Mouse (Mus musculus) cerebellum, adult 2 months (tissue): Measurements from ENCODE around the gene Pgs1.

ENCODE experiments used
- CTCF ChIP-seq: fragments of 200-500 bp; IDR thresholded peaks from 2 replicates; pipeline ENCODE4 v1.5.1; 2011; ENCODE audit warnings: low read depth, mild to moderate bottlenecking, control low read depth, low read length, moderate library complexity, borderline replicate concordance; ENCODE audit not compliant: insufficient read depth
- POLR2A ChIP-seq: fragments of 200-500 bp; IDR thresholded peaks from 2 replicates; pipeline ENCODE4 v1.6.1; 2011; ENCODE audit warnings: low read length, control low read depth, borderline replicate concordance; ENCODE audit not compliant: insufficient read depth

DNA sequence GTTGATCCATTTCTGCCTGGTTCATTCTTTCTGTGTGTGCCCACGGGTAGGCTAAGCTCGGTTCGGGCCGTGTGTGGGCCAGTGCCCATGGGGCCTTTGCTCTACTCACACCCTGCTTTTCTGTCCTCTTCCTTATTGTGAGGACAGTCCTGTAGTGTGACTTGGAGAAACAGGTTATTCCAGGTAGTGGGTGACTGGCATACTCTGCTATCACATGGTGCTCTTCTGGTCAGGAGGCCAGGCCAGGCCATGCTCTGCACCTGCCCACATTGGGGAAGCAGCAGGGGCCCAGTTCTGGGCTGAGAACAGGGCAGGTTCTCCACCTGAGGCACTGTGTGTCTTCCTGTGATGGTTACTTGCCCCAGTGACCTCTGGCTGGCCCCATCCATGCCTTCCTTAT, 12.3 kb downstream of the Pgs1 start:
- no peak for TF ChIP-seq POLR2A
- no peak for TF ChIP-seq CTCF
